In genomic region chr11:119829116-119829515, GRCm38 (mm10) we compare ENCODE assay signal across 22 mouse cellular contexts.
"Had no signal": no experiment of that assay in that cellular context is flagged by ENCODE, and none has a peak within 500 bp of the region (broad histone marks: within the 10 kb centered on the region; RNA-seq: fewer than 3 reads in every experiment).

No protein-coding gene starts in this region.

- H3K27me3 ChIP-seq: limb, embryonic 12.5 days; limb, embryonic 15.5 days; lung, embryonic 15.5 days; midbrain, embryonic 13.5 days; neural tube, embryonic 13.5 days; stomach, embryonic 15.5 days had no signal

- DNase-seq: kidney, adult 18-20 months; kidney, adult 9 months; kidney, postnatal 36 days; left cerebral cortex, postnatal 4 days; lung, adult 18-20 months; lung, postnatal 14 days; lung, postnatal 4 days; retina, postnatal 1 day; right cerebral cortex, postnatal 25 days; spleen, adult 18-20 months; thymus, postnatal 25 days had no signal

- H3K27ac ChIP-seq: limb, embryonic 12.5 days; limb, embryonic 15.5 days; lung, embryonic 15.5 days; midbrain, embryonic 10.5 days; midbrain, embryonic 13.5 days; neural tube, embryonic 13.5 days; stomach, embryonic 15.5 days had no signal

- H3K9me3 ChIP-seq: limb, embryonic 12.5 days; limb, embryonic 15.5 days; lung, embryonic 15.5 days; midbrain, embryonic 10.5 days; midbrain, embryonic 13.5 days; neural tube, embryonic 13.5 days; stomach, embryonic 15.5 days had no signal

- H3K4me1 ChIP-seq: limb, embryonic 15.5 days; lung, embryonic 15.5 days; stomach, embryonic 15.5 days had no signal

- H3K4me2 ChIP-seq: limb, embryonic 12.5 days; limb, embryonic 15.5 days; lung, embryonic 15.5 days; midbrain, embryonic 13.5 days; neural tube, embryonic 13.5 days; stomach, embryonic 15.5 days had no signal

- H3K4me3 ChIP-seq: limb, embryonic 12.5 days; limb, embryonic 15.5 days; lung, embryonic 15.5 days; midbrain, embryonic 10.5 days; midbrain, embryonic 13.5 days; myocyte; neural tube, embryonic 13.5 days; stomach, embryonic 15.5 days had no signal

- H3K9ac ChIP-seq: limb, embryonic 12.5 days; limb, embryonic 15.5 days; lung, embryonic 15.5 days; midbrain, embryonic 13.5 days; neural tube, embryonic 13.5 days; stomach, embryonic 15.5 days had no signal

- ATAC-seq: hindbrain, embryonic 16.5 days; intestine, embryonic 16.5 days; midbrain, embryonic 13.5 days; midbrain, embryonic 16.5 days had no signal
